Mouse (Mus musculus): ENCODE data around the gene Vash1. TPM values are rescaled to one million over a fixed set of nuclear protein-coding genes. Genes with fewer than 3 reads are reported as not detected.

Gene Vash1
- total and polyA plus RNA-seq, 3 experiments = 6.4 to 14.8 (median 10.0) TPM

- H3K4me3 ChIP-seq = peak overlapping the region; percentile 96
- DNase-seq = no peak
- H3K36me3 ChIP-seq (ENCODE audit: control insufficient read depth, insufficient read depth, low read length) = no peaks in the 10 kb centered on the region
- peaks cover 14% of the 10 kb centered on the region for H3K4me1 ChIP-seq (ENCODE audit: control insufficient read depth, insufficient read depth, low read length)
- no peaks in the 10 kb centered on the region for H3K79me2 ChIP-seq (replicated peaks; ENCODE audit: control insufficient read depth, insufficient read depth, low read length)
- TF ChIP-seq POLR2A (IDR thresholded peaks at IDR 0.05; ENCODE audit: insufficient read depth, low read depth, low read length) = no peak
- TF ChIP-seq EP300 (IDR thresholded peaks at IDR 0.05; ENCODE audit: insufficient read depth, low read depth, low read length) = no peak
- TF ChIP-seq CTCF (IDR thresholded peaks at IDR 0.05) = no peak
- intact Hi-C loops (cut with DNase I) = no loop called here
- WGBS = 7% methylated on average over 9 of the region's 9 CpGs
- peak overlapping the region; percentile 91 for H3K27ac ChIP-seq
- peak overlapping the region; percentile 92 for H3K9ac ChIP-seq (ENCODE audit: low read depth, low read length)
- no peaks in the 10 kb centered on the region for H3K27me3 ChIP-seq (ENCODE audit: control insufficient read depth, insufficient read depth, low read length)
These were observed 1.0 kb downstream of the Vash1 start for GRCm38 (mm10) chr12:86679546-86679930.

GRCm38 (mm10) chr12:86679991-86680491, 1.5 kb downstream of the Vash1 start:
- TF ChIP-seq CTCF (IDR thresholded peaks at IDR 0.05) (no peak), POLR2A (IDR thresholded peaks at IDR 0.05; ENCODE audit: insufficient read depth, low read depth, low read length) (no peak), EP300 (IDR thresholded peaks at IDR 0.05; ENCODE audit: insufficient read depth, low read depth, low read length) (no peak)
- peak overlapping the region; percentile 68 for H3K9ac ChIP-seq (ENCODE audit: low read depth, low read length)
- no peaks in the 10 kb centered on the region for H3K36me3 ChIP-seq (ENCODE audit: control insufficient read depth, insufficient read depth, low read length)
- H3K4me3 ChIP-seq = peak overlapping the region; percentile 96
- H3K4me1 ChIP-seq (ENCODE audit: control insufficient read depth, insufficient read depth, low read length) = peaks cover 14% of the 10 kb centered on the region
- 18% methylated on average over 12 of the region's 12 CpGs for WGBS
- H3K27ac ChIP-seq = peak overlapping the region; percentile 91
- no peak for DNase-seq
- H3K79me2 ChIP-seq (replicated peaks; ENCODE audit: control insufficient read depth, insufficient read depth, low read length) = no peaks in the 10 kb centered on the region
- H3K27me3 ChIP-seq (ENCODE audit: control insufficient read depth, insufficient read depth, low read length) = no peaks in the 10 kb centered on the region
- intact Hi-C loops (cut with DNase I) = no loop called here

DNA sequence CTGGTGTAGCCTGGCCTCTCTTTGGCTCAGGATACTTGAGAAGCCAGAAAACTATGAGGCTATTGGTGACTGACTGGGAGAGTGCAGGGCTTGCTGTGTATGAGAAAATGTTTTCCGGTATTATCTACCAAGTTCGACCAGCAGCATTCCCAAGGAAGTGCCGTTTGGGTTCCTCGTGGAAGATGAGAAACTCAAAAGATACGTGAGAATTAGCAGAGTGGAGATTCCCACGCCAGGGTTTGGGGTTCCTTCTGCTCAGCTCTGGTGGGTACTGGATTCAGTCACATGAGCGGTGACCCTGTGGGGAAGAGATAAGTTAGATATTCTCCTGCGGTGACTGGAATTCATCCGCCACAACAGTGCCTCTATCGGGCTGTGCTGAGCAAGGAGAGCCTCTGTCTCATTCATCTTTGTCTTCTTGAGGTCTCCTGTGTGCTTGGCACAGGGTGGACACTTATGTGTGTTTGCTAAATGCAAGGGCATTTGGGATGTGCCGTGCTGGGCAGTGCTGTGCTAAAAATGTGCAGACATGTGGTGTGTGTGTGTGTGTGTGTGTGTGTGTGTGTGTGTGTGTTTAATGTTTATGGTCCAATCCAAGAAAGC, 2.2 kb downstream of the Vash1 start:
- Histone ChIP-seq H3K27me3 (ENCODE audit: control insufficient read depth, insufficient read depth, low read length) (no peaks in the 10 kb centered on the region), H3K27ac (peak overlapping the region; percentile 91), H3K79me2 (replicated peaks; ENCODE audit: control insufficient read depth, insufficient read depth, low read length) (no peaks in the 10 kb centered on the region), H3K9ac (ENCODE audit: low read depth, low read length) (peak overlapping the region; percentile 68), H3K4me1 (ENCODE audit: control insufficient read depth, insufficient read depth, low read length) (peaks cover 14% of the 10 kb centered on the region), H3K36me3 (ENCODE audit: control insufficient read depth, insufficient read depth, low read length) (no peaks in the 10 kb centered on the region), H3K4me3 (peak overlapping the region; percentile 96)
- 18% methylated on average over 11 of the region's 11 CpGs for WGBS
- DNase-seq = no peak
- TF ChIP-seq POLR2A (IDR thresholded peaks at IDR 0.05; ENCODE audit: insufficient read depth, low read depth, low read length) (no peak), EP300 (IDR thresholded peaks at IDR 0.05; ENCODE audit: insufficient read depth, low read depth, low read length) (no peak), CTCF (IDR thresholded peaks at IDR 0.05) (peak; percentile 21; the same call in 1 of the 2 replicates)
- intact Hi-C loops (cut with DNase I) = no loop called here

- Histone ChIP-seq H3K27me3 (ENCODE audit: control insufficient read depth, insufficient read depth, low read length) (no peaks in the 10 kb centered on the region), H3K9ac (ENCODE audit: low read depth, low read length) (no peak overlapping the region), H3K36me3 (ENCODE audit: control insufficient read depth, insufficient read depth, low read length) (no peaks in the 10 kb centered on the region), H3K4me1 (ENCODE audit: control insufficient read depth, insufficient read depth, low read length) (peaks cover 16% of the 10 kb centered on the region), H3K4me3 (no peak overlapping the region; the same call in 1 of the 2 replicates), H3K79me2 (replicated peaks; ENCODE audit: control insufficient read depth, insufficient read depth, low read length) (no peaks in the 10 kb centered on the region), H3K27ac (peak overlapping the region; percentile 23)
- WGBS = 52% methylated on average over 9 of the region's 9 CpGs
- no peak for TF ChIP-seq POLR2A (IDR thresholded peaks at IDR 0.05; ENCODE audit: insufficient read depth, low read depth, low read length)
- no peak for TF ChIP-seq EP300 (IDR thresholded peaks at IDR 0.05; ENCODE audit: insufficient read depth, low read depth, low read length)
- TF ChIP-seq CTCF (IDR thresholded peaks at IDR 0.05) = no peak
- intact Hi-C loops (cut with DNase I) = no loop called here
- no peak for DNase-seq
These were observed 3.1 kb downstream of the Vash1 start for GRCm38 (mm10) chr12:86681626-86682025.

DNA sequence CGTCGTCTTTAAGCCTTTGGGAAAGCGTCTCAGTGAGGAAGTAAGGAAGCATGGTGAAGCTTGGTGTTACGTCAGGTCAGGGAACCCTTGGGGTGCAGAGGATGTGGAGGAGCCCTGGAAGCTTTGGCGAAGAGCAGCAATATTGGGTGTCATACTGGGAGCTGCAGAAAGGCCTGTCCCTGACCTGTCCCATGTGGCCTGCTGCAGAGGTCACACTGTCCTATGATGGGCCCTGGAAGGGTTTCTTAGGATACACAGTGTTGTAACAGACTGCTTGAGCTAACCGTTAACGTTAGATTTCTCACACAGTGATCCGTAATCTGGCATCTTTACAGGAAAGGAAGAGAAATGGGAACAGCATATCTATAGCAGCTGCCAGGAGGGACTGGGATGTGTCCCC, 3.7 kb downstream of the Vash1 start:
- intact Hi-C loops (cut with DNase I) = no loop called here
- Histone ChIP-seq H3K36me3 (ENCODE audit: control insufficient read depth, insufficient read depth, low read length) (no peaks in the 10 kb centered on the region), H3K4me3 (no peak overlapping the region), H3K79me2 (replicated peaks; ENCODE audit: control insufficient read depth, insufficient read depth, low read length) (no peaks in the 10 kb centered on the region), H3K27me3 (ENCODE audit: control insufficient read depth, insufficient read depth, low read length) (no peaks in the 10 kb centered on the region), H3K9ac (ENCODE audit: low read depth, low read length) (no peak overlapping the region), H3K27ac (peak overlapping the region; percentile 36; the same call in 1 of the 2 replicates), H3K4me1 (ENCODE audit: control insufficient read depth, insufficient read depth, low read length) (peaks cover 18% of the 10 kb centered on the region)
- TF ChIP-seq CTCF (IDR thresholded peaks at IDR 0.05) (no peak), EP300 (IDR thresholded peaks at IDR 0.05; ENCODE audit: insufficient read depth, low read depth, low read length) (no peak), POLR2A (IDR thresholded peaks at IDR 0.05; ENCODE audit: insufficient read depth, low read depth, low read length) (no peak)
- no peak for DNase-seq
- WGBS = 38% methylated on average over 8 of the region's 8 CpGs

DNA sequence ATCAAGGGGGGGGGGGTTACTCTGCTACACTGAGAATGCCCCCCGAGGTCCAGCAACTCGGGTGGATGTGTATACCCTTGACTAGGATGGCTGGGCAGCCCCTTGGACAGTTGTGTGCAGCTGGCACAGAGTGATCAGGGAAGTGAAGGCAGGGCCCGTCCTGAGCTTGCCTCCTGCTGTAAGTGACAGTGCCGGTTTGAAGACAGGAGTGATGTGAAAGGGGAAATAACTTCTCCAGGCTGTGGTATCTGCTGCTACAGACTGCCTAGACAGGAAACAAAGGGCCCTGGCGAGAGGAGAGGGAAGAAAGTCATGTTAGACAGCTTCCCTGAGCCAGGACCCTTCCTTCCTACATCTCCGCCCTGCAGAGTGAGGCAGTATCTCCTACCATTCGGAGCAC, 5.2 kb downstream of the Vash1 start:
- Histone ChIP-seq H3K27ac (no peak overlapping the region), H3K36me3 (ENCODE audit: control insufficient read depth, insufficient read depth, low read length) (no peaks in the 10 kb centered on the region), H3K27me3 (ENCODE audit: control insufficient read depth, insufficient read depth, low read length) (no peaks in the 10 kb centered on the region), H3K4me1 (ENCODE audit: control insufficient read depth, insufficient read depth, low read length) (peaks cover 23% of the 10 kb centered on the region), H3K4me3 (no peak overlapping the region), H3K9ac (ENCODE audit: low read depth, low read length) (no peak overlapping the region), H3K79me2 (replicated peaks; ENCODE audit: control insufficient read depth, insufficient read depth, low read length) (no peaks in the 10 kb centered on the region)
- no peak for DNase-seq
- 34% methylated on average over 7 of the region's 7 CpGs for WGBS
- TF ChIP-seq EP300 (IDR thresholded peaks at IDR 0.05; ENCODE audit: insufficient read depth, low read depth, low read length) = no peak
- TF ChIP-seq CTCF (IDR thresholded peaks at IDR 0.05) = no peak
- TF ChIP-seq POLR2A (IDR thresholded peaks at IDR 0.05; ENCODE audit: insufficient read depth, low read depth, low read length) = no peak
- intact Hi-C loops (cut with DNase I) = no loop called here
